Mouse (Mus musculus) midbrain, embryonic 16.5 days (tissue): Measurements from ENCODE around the gene Slc15a4. TPM values are rescaled to one million over a fixed set of nuclear protein-coding genes. Genes with fewer than 3 reads are reported as not detected.

Experiments used
- ATAC-seq: fragments of 200-750 bp; cut with Nextera tagmentation; 2 replicates; pipeline ENCODE4 v1.8.0; 2017; ENCODE audit warnings: moderate TSS enrichment
- H3K27ac ChIP-seq: fragments of 300-500 bp; sonication (generic); 2 replicates; pipeline ENCODE4 v1.5.1; 2014; ENCODE audit warnings: mild to moderate bottlenecking, low read length, mixed read lengths
- H3K27me3 ChIP-seq: fragments of 300-500 bp; sonication (generic); 2 replicates; pipeline ENCODE4 v1.6.1; 2014; ENCODE audit warnings: low read depth, low read length, mixed read lengths; ENCODE audit not compliant: control insufficient read depth, insufficient read depth
- H3K36me3 ChIP-seq: fragments of 300-500 bp; sonication (generic); 2 replicates; pipeline ENCODE4 v1.6.1; 2014; ENCODE audit warnings: mild to moderate bottlenecking, low read length, moderate library complexity, mixed read lengths; ENCODE audit not compliant: control insufficient read depth, insufficient read depth
- H3K4me1 ChIP-seq: fragments of 300-500 bp; sonication (generic); 2 replicates; pipeline ENCODE4 v1.6.1; 2014; ENCODE audit warnings: mild to moderate bottlenecking, low read length, mixed read lengths; ENCODE audit not compliant: control insufficient read depth, insufficient read depth
- H3K4me2 ChIP-seq: fragments of 300-500 bp; sonication (generic); 2 replicates; pipeline ENCODE4 v1.6.1; 2014; ENCODE audit warnings: mild to moderate bottlenecking, low read length, mixed read lengths
- H3K4me3 ChIP-seq: fragments of 300-500 bp; sonication (generic); 2 replicates; pipeline ENCODE4 v1.5.1; 2014; ENCODE audit warnings: low read depth, mild to moderate bottlenecking, low read length, moderate library complexity, mixed read lengths
- H3K9ac ChIP-seq: fragments of 300-500 bp; sonication (generic); 2 replicates; pipeline ENCODE4 v1.6.1; 2014; ENCODE audit warnings: low read depth, low read length, mixed read lengths
- H3K9me3 ChIP-seq: fragments of 300-500 bp; sonication (generic); replicated peaks from 2 replicates; pipeline ENCODE4 v1.6.1; 2014; ENCODE audit warnings: mild to moderate bottlenecking, low read length, mixed read lengths; ENCODE audit not compliant: control insufficient read depth, poor library complexity, severe bottlenecking
- WGBS: fragments of 180-500 bp; shearing (Covaris S2); extraction: QIAGEN DNeasy Blood & Tissue Kit; methylation state at CpG from one replicate; pipeline ENCODE4 v1.1.7; 2014; 5-methylcytosine and 5-hydroxymethylcytosine counted together
- polyA plus RNA-seq: library from polyadenylated mRNA; unstranded; fragments of >200 nt; fragmentation: Nextera tagmentation; extraction: Ambion mirVana; gene quantifications from 2 replicates; pipeline ENCODE4 v1.2.1, GENCODE M21; 2015

Gene Slc15a4
- polyA plus RNA-seq, 1 experiment from 2014 or later, result 26.3 TPM

- no peak for ATAC-seq
- WGBS, result 67% methylated on average over 5 of the region's 5 CpGs
- Histone ChIP-seq H3K36me3 (peaks cover 28% of the 10 kb centered on the region), H3K9ac (no peak overlapping the region), H3K9me3 (no peaks in the 10 kb centered on the region), H3K4me3 (no peak overlapping the region), H3K4me1 (no peaks in the 10 kb centered on the region), H3K4me2 (no peak overlapping the region), H3K27ac (no peak overlapping the region), H3K27me3 (no peaks in the 10 kb centered on the region)
Measured at GRCm38 (mm10) chr5:127592406-127592805, 40.3 kb downstream of the Slc15a4 start.

DNA sequence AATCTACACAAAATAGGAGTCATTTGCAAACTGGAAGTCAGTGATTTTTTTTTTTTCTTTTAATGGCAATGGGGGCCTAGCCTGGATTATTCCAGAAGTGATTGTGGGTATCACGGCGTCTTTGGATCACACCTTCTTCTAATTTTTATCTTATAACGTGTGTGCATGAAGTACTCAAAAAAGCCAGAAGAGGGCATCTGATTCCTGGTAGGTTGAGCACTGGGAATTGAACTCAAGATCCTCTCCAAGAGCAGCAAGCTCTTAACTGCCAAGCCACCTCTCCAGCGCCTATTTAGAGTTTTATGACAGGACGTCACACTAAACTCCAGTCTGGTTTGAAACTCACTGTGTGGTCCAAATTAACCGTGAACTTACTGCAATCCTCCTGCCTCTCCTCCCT lies 44.8 kb downstream of the Slc15a4 start:
- Histone ChIP-seq H3K36me3 (peaks cover 3% of the 10 kb centered on the region; the same call in 1 of the 2 replicates), H3K27ac (no peak overlapping the region), H3K9ac (no peak overlapping the region), H3K4me2 (no peak overlapping the region), H3K4me3 (no peak overlapping the region), H3K9me3 (no peaks in the 10 kb centered on the region), H3K4me1 (no peaks in the 10 kb centered on the region), H3K27me3 (no peaks in the 10 kb centered on the region)
- ATAC-seq, result no peak
- WGBS, result 76% methylated on average over 6 of the region's 6 CpGs

DNA sequence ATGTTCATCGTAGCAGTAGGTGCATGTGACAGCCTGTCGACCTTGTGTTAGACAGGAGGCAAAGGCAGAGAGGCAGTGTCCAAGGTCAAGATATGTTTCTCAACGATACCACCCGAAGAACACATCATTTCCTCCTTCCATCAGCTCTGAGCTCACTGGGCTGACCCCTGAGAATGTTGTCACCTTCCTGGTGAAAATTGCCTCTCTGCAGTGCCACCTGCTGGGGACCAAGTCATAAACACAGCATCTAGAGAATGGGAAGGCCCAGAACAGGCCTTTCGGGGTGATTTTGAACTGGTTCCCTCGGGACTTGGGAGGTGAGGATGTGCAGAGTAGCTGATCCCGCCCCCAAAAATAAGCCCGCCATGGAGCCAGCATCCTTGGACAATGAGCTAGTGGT lies 49.0 kb downstream of the Slc15a4 start:
- Histone ChIP-seq H3K27me3 (no peaks in the 10 kb centered on the region), H3K4me1 (no peaks in the 10 kb centered on the region), H3K4me2 (no peak overlapping the region), H3K9me3 (no peaks in the 10 kb centered on the region), H3K9ac (no peak overlapping the region), H3K4me3 (no peak overlapping the region), H3K36me3 (no peaks in the 10 kb centered on the region), H3K27ac (no peak overlapping the region)
- WGBS, result 88% methylated on average over 8 of the region's 8 CpGs
- ATAC-seq, result no peak

GRCm38 (mm10) chr5:127577419-127577818 lies 55.3 kb downstream of the Slc15a4 start:
- H3K4me2 ChIP-seq, result no peak overlapping the region
- ATAC-seq, result no peak
- 61% methylated on average over 8 of the region's 8 CpGs for WGBS
- no peaks in the 10 kb centered on the region for H3K9me3 ChIP-seq
- no peak overlapping the region for H3K27ac ChIP-seq
- no peak overlapping the region for H3K9ac ChIP-seq
- H3K36me3 ChIP-seq, result no peaks in the 10 kb centered on the region
- H3K4me3 ChIP-seq, result no peak overlapping the region
- H3K27me3 ChIP-seq, result no peaks in the 10 kb centered on the region
- no peaks in the 10 kb centered on the region for H3K4me1 ChIP-seq

GRCm38 (mm10) chr5:127567165-127567741 lies 65.4 kb downstream of the Slc15a4 start:
- Histone ChIP-seq H3K4me3 (no peak overlapping the region), H3K9ac (no peak overlapping the region), H3K27me3 (no peaks in the 10 kb centered on the region), H3K4me1 (0 out of 2 replicates have a peak, but pooled peaks cover 2% of the 10 kb centered on the region), H3K36me3 (no peaks in the 10 kb centered on the region), H3K9me3 (no peaks in the 10 kb centered on the region), H3K27ac (no peak overlapping the region), H3K4me2 (no peak overlapping the region)
- WGBS, result 19% methylated on average over 6 of the region's 6 CpGs
- no peak for ATAC-seq

DNA sequence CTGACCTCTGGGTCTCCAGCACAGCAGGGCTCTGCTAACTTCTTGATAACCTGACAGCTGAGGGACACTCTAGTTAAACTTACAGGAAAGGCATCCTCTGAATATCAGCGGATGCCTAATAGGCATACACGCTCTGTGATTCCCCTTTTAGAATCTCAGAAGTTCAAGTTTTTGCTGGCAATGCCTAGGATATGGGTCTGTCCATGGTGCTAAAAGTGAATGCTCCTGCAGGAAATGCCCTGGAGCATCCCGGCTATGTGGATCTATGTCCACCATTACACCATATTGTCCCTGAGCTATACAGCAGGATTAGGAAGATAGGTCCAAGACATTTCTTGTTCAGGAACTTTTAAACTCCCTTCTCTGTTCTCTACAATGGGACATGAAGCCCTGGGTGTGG lies 71.6 kb downstream of the Slc15a4 start:
- Histone ChIP-seq H3K4me3 (no peak overlapping the region), H3K9ac (no peak overlapping the region), H3K27ac (no peak overlapping the region), H3K4me2 (no peak overlapping the region), H3K9me3 (no peaks in the 10 kb centered on the region), H3K4me1 (no peaks in the 10 kb centered on the region), H3K27me3 (no peaks in the 10 kb centered on the region), H3K36me3 (no peaks in the 10 kb centered on the region)
- ATAC-seq, result no peak
- 90% methylated on average over 3 of the region's 3 CpGs for WGBS

GRCm38 (mm10) chr5:127548136-127548535 lies 84.6 kb downstream of the Slc15a4 start:
- 75% methylated on average over 2 of the region's 2 CpGs for WGBS
- no peak overlapping the region for H3K27ac ChIP-seq
- no peak for ATAC-seq
- no peak overlapping the region for H3K4me3 ChIP-seq
- H3K27me3 ChIP-seq, result no peaks in the 10 kb centered on the region
- H3K4me2 ChIP-seq, result no peak overlapping the region
- no peaks in the 10 kb centered on the region; the same call in 1 of the 2 replicates for H3K4me1 ChIP-seq
- no peaks in the 10 kb centered on the region for H3K9me3 ChIP-seq
- H3K36me3 ChIP-seq, result no peaks in the 10 kb centered on the region
- no peak overlapping the region for H3K9ac ChIP-seq

DNA sequence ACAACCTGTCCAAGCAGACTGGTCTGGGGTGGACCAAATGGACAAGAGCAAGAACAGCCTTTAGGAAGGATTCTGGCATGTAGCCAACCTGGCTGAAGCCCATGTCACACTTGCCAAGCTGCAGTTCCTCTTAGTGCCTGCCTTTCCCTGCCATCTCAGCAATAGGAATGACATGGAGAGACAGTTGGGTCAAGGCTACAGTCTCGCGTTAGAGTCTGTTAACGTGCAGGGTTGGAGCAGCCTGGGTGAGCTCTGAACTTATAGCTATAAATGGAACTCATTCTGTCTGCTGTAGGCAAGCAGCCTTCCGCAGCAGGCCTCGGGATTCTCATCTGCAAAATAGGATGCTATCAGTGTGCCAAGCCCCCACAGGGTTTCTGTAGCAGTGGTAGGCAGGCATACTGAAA lies 86.1 kb downstream of the Slc15a4 start:
- no peak overlapping the region for H3K9ac ChIP-seq
- H3K4me2 ChIP-seq, result no peak overlapping the region
- H3K27me3 ChIP-seq, result no peaks in the 10 kb centered on the region
- H3K9me3 ChIP-seq, result no peaks in the 10 kb centered on the region
- 84% methylated on average over 5 of the region's 5 CpGs for WGBS
- no peaks in the 10 kb centered on the region; the same call in 1 of the 2 replicates for H3K4me1 ChIP-seq
- no peaks in the 10 kb centered on the region for H3K36me3 ChIP-seq
- no peak for ATAC-seq
- H3K4me3 ChIP-seq, result no peak overlapping the region
- H3K27ac ChIP-seq, result no peak overlapping the region
